Mouse (Mus musculus): ENCODE data around the gene Fkbp3.
"Not testable (repeated sequence)": the region's sequence is repeated elsewhere in the genome, so short reads cannot be mapped to it uniquely, and the experiment has no call there.

Gene Fkbp3

GRCm38 (mm10) chr12:65073611-65074178 lies at the start of gene Fkbp3:
TSS of gene Fkbp3 (minus strand) at chr12:65074007.
- in situ Hi-C loops (cut with MboI, MseI) = loop anchor here (5.0 kb wide), 1 partner anchor 101 kb away; no protein-coding TSS in a partner anchor

DNA sequence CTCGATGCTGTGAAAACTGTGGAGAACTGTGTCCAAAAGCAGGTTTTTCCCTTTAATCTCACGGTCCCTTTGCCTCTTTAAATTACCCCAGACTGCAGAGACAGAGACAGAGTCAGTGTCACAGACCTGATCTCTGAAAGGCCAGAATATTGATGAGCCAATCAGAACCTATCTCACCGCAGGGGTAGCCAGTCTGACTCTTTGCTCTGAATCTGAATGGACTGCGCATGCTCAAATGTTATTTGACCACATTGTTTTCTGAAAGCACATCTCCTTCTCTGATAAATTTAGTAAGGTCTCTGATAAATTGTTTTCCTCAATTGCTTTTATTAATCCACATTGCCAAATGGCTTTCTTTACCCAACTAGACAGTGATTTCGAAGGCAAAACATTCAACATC lies 45.6 kb upstream of the Fkbp3 start:
- in situ Hi-C loops (cut with MboI, MseI) = no loop called here

- in situ Hi-C loops (cut with MboI, MseI) = no loop called here
Observed at GRCm38 (mm10) chr12:65118968-65119367, 45.2 kb upstream of the Fkbp3 start.

DNA sequence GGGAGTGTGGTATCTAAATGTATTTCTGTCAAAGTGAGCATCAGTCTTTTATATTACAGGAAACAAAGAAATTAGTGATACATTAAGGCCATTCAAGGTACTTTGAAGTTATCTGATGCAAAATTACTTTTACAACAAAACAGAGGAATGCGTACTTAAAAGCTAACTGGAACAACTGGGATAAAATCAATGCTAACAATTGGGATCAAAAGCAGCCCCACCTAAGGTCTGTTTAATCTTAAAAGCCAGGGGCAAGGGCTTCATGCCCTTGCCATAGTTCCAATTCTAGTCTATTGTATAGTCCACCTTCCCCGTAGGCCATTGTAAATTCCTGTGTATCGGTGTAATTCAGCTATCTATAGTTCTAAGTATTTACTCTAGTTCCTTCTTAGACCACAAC lies 41.2 kb upstream of the Fkbp3 start:
- in situ Hi-C loops (cut with MboI, MseI) = not testable (repeated sequence)

DNA sequence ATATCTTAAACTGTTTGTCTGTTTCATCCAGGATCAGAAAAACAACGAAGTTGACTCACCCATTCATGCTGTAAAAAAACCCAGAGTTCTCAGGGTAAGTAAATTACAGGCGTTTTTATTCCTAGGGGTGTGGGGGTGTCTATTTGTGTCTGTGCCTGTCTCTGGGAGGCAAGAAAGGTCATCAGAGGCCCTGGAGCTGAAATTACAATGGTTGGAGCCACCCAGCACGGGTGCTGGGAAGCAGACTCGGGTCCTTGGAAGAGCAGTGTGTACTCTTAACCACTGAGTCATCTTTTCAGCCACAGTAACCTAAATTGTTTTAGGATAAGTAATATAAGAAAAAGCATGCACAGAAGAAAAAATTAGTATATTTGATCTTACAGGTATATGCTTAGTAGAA lies 40.1 kb upstream of the Fkbp3 start:
- in situ Hi-C loops (cut with MboI, MseI) = no loop called here

GRCm38 (mm10) chr12:65112811-65113210 lies 39.0 kb upstream of the Fkbp3 start:
- in situ Hi-C loops (cut with MboI, MseI) = no loop called here

DNA sequence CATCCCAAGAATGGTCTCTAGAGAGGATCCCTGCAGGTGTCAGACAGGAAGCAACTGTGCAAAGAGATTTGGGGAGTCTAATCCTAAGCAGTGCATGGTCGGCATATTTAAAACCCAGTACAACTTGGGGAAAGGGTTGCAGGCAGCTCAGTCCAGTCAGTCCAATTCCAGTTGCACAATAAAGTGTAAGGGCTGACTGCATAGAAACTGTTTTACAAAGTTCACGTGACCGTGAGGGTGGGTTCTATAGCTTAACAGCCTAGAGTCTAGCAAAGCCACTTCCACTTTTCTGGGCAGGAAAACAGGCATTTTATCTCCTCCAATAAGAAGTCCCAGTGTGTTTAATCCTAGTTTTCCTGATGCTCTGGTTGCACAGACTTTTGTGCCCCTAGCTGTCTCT lies 37.7 kb upstream of the Fkbp3 start:
- in situ Hi-C loops (cut with MboI, MseI) = no loop called here

GRCm38 (mm10) chr12:65108746-65109145 lies 34.9 kb upstream of the Fkbp3 start:
- in situ Hi-C loops (cut with MboI, MseI) = no loop called here

- in situ Hi-C loops (cut with MboI, MseI) = no loop called here
Observed at GRCm38 (mm10) chr12:65076906-65077305, 3.1 kb upstream of the Fkbp3 start.

DNA sequence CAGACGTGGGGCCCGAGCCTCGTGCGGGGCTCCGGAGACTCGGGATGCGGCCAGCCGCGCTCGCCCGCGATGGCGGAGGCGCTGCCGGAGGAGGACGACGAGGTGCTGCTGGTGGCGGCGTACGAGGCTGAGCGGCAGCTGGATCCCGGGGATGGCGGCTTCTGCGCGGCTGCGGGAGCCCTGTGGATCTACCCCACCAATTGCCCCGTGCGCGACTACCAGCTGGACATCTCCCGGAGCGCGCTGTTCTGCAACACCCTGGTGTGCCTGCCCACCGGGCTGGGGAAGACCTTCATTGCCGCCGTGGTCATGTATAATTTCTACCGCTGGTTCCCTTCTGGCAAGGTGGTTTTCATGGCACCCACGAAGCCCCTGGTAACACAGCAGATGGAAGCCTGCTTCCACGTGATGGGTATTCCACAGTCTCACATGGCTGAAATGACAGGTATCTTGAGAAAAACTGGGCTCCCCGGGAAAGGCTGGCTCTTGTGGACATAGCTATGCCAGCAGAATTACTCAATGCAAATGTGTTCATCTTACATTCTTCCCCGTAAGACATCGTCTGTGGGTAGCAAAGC lies 2.0 kb upstream of the Fkbp3 start:
- in situ Hi-C loops (cut with MboI, MseI) = no loop called here

GRCm38 (mm10) chr12:65075085-65075732 lies 1.4 kb upstream of the Fkbp3 start, which contains the start of gene Fancm:
TSS of gene Fancm (plus strand) at chr12:65075603.
- in situ Hi-C loops (cut with MboI, MseI) = no loop called here

DNA sequence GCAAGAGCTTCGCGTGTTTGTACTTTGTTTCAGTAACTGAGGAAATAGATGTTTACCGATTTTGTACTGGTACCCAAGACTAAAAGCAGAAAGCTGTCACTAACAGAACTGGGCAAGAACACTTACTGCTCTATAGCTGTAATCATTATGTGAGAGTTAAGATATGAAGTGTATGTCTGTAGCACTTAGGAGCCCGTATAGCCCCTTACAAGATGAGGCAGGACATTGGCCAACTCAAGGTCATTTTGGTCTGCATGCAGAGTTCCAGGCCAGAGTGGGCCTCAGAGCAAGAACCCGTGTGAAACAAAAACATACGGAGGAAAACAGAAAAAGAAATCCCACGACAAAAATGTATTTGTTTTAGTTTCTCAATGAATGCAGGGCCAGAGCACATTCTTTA lies 844 bp upstream of the Fkbp3 start:
- in situ Hi-C loops (cut with MboI, MseI) = loop anchor here (5.0 kb wide), 1 partner anchor 102 kb away; no protein-coding TSS in a partner anchor

- in situ Hi-C loops (cut with MboI, MseI) = loop anchor here (5.0 kb wide), 1 partner anchor 101 kb away; no protein-coding TSS in a partner anchor
Observed at GRCm38 (mm10) chr12:65072911-65073610, 746 bp downstream of the Fkbp3 start.

DNA sequence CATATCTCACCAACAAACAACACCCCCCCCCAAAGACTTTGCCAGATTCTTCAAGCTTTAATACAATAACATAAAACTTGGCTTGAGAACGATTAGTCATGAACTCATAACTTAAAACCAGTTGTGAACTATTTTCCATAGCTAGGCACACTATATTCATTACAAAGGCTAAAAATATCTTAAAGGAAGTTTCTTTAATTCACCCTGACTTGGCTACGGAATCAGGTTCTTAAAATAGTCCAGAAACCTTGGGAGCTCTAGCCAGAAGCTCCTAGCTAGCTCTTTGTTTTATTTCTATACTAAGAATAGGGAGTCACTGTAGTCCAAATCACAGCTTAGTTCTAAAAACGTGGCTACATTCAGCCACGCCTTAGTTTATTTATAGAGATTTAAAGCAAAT lies 5.4 kb downstream of the Fkbp3 start:
- in situ Hi-C loops (cut with MboI, MseI) = no loop called here

GRCm38 (mm10) chr12:65066234-65066633 lies 7.6 kb downstream of the Fkbp3 start:
- in situ Hi-C loops (cut with MboI, MseI) = no loop called here

DNA sequence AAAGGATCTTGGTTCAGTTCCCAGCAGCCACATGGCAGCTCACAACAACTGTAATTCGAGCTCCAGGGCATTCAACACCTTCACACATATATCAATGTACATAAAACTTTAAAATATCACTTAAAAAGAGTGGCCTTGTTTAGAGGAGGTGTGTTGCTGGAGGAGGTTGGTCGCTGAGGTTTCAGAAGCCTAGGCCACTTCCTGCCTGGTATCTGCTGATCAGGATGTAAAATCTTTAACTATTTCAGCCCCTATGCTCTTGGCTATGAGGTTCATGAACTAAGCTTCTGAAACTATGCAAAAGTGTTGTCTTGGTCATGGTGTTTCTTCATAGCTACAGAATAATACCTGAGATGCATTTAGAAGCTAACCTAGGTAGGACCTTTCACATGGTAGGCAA lies 8.6 kb downstream of the Fkbp3 start:
- in situ Hi-C loops (cut with MboI, MseI) = no loop called here

DNA sequence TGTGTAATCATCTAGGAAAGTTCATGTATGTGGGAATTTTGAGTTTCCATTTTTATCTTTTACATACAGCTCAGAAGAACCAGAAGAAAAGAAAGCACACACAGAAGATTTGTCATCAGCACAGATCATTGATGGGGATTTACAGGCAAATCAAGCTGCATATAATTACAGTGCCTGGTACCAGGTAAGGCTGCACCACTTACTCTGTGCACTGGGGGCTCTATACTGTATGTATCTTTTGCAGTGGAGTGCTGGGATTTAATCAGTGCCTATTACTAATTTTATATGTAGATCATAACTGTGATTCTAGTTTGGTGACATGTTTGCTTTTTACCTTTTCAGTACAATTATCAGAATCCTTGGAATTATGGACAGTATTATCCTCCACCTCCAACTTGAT lies 12.7 kb downstream of the Fkbp3 start:
- in situ Hi-C loops (cut with MboI, MseI) = no loop called here

GRCm38 (mm10) chr12:65058203-65058602 lies 15.6 kb downstream of the Fkbp3 start:
- in situ Hi-C loops (cut with MboI, MseI) = no loop called here

DNA sequence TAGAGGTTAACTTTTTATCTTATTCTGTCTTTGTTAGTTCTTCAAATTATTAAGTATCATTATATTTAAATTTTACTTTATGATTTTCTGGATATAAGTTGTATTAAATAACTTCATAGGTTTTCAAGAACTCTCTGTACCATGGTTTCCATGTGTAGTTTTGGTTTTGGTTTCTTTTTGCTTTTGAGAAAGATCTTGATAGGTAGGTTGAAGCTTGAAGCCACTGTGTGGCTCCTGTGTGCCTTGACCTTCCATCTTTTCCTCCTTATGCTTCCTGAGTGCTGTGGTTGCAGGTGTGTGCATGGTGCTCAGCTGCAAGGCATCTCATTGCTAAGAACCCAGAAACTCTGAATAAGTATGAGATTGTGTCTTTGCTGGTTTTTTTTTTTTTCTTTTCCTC lies 25.0 kb downstream of the Fkbp3 start:
- in situ Hi-C loops (cut with MboI, MseI) = no loop called here

DNA sequence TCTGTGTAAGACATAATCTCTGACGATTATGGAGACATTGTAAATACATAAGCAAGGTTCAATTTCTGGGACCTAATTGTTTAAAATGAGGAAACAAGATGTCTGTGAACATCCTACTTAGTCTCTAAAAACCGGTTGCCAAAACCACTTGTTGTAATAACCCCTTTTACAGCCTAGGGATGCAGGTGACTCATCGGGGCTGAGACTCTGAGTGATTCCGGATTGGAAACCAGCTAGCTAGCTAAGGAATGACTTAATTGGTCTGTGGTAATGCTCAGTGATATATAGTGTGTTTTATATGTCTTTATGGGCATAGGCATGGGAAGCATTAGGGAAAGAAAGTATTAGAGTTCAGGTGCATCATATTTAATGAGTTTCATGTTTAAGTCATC lies 36.3 kb downstream of the Fkbp3 start:
- in situ Hi-C loops (cut with MboI, MseI) = no loop called here

GRCm38 (mm10) chr12:65036892-65037545 lies 36.8 kb downstream of the Fkbp3 start:
- in situ Hi-C loops (cut with MboI, MseI) = no loop called here
